Mouse (Mus musculus): ENCODE data around the gene Adgrg6. TPM values are rescaled to one million over a fixed set of nuclear protein-coding genes. Genes with fewer than 3 reads are reported as not detected.

The Adgrg6 gene
- polyA plus RNA-seq, 1 experiment from 2014 or later: 5.0 TPM

DNA sequence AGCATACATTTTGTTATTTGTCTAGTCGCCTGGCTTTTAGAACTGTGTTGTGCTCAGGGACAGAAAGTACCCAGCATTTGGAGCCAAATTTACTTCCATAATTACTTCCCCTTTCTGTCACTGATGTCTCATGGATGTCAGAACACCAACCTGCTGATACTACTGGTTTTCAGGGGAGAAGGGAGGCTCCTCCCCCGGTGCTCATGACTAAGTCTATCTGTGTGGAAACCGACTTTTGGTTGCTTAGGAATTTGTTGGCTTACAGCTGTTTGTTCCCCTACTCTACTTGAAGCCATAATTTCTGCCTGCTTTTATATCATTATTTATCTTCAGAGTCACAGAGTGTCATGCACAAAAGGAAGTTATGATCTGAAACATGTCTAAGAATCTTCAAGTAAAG lies 14.4 kb downstream of the Adgrg6 start:
- no peaks in the 10 kb centered on the region for H3K36me3 ChIP-seq
- no peaks in the 10 kb centered on the region for H3K4me1 ChIP-seq
- H3K4me2 ChIP-seq: no peak overlapping the region
- ATAC-seq (ENCODE audit: insufficient read depth, low FRiP score, low read depth): no peak
- no peak overlapping the region for H3K4me3 ChIP-seq (replicated peaks)
- no peak overlapping the region for H3K27ac ChIP-seq
- no peaks in the 10 kb centered on the region for H3K9me3 ChIP-seq
- H3K27me3 ChIP-seq (replicated peaks): no peaks in the 10 kb centered on the region
- no peak overlapping the region for H3K9ac ChIP-seq
- WGBS: 65% methylated on average over 3 of the region's 3 CpGs

DNA sequence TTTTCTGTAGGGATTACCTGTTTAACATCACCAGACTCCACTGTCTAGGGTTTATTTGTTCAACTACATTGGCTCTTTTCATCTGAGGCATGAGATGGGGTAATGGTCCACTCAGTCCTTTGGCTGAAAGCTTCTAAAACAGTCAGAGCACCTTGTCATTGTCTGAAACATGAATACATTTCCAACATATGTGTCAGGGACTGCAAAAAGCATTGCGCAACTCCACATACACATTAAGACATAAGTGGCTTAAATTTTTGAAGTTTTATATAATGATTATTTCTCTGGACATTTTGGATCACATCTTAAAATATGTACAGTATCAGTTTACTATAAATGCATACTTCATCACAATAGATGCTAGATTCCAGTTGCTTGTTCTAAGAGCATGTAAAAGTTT lies 14.8 kb downstream of the Adgrg6 start:
- Histone ChIP-seq H3K4me3 (replicated peaks) (no peak overlapping the region), H3K4me2 (no peak overlapping the region), H3K9ac (no peak overlapping the region), H3K27ac (no peak overlapping the region), H3K4me1 (no peaks in the 10 kb centered on the region), H3K9me3 (no peaks in the 10 kb centered on the region), H3K27me3 (replicated peaks) (no peaks in the 10 kb centered on the region), H3K36me3 (no peaks in the 10 kb centered on the region)
- 100% methylated on average over 1 of the region's 1 CpGs for WGBS
- ATAC-seq (ENCODE audit: insufficient read depth, low FRiP score, low read depth): no peak

GRCm38 (mm10) chr10:14527765-14528164 lies 17.7 kb downstream of the Adgrg6 start:
- H3K4me2 ChIP-seq: no peak overlapping the region
- H3K9me3 ChIP-seq: no peaks in the 10 kb centered on the region
- no peak overlapping the region for H3K4me3 ChIP-seq (replicated peaks)
- H3K27me3 ChIP-seq (replicated peaks): no peaks in the 10 kb centered on the region
- no peaks in the 10 kb centered on the region for H3K36me3 ChIP-seq
- H3K9ac ChIP-seq: no peak overlapping the region
- no peak for ATAC-seq (ENCODE audit: insufficient read depth, low FRiP score, low read depth)
- no peaks in the 10 kb centered on the region for H3K4me1 ChIP-seq
- WGBS: 53% methylated on average over 2 of the region's 2 CpGs
- H3K27ac ChIP-seq: no peak overlapping the region

DNA sequence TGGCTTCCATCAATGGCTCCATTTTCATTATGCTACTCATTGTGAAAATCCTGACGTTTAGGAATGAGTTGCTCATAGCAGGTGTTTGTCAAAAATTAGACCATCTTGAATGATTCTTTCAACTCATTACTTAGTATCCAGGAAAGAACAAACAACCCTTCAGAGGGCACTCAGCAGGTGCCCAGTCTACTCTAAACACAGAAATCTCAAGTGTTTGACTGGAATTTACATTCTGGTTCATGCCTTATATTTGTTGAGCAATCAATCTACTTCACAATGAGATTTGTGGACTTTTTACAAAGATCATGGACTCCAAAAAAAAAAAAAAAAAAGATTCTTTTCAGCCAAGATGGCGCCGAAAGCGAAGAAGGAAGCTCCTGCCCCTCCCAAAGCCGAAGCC lies 22.7 kb downstream of the Adgrg6 start:
- H3K4me2 ChIP-seq: no peak overlapping the region
- H3K27me3 ChIP-seq (replicated peaks): no peaks in the 10 kb centered on the region
- WGBS: 83% methylated on average over 5 of the region's 5 CpGs
- no peak overlapping the region for H3K27ac ChIP-seq
- H3K36me3 ChIP-seq: no peaks in the 10 kb centered on the region
- no peaks in the 10 kb centered on the region for H3K9me3 ChIP-seq
- H3K4me3 ChIP-seq (replicated peaks): no peak overlapping the region
- H3K9ac ChIP-seq: no peak overlapping the region
- H3K4me1 ChIP-seq: no peaks in the 10 kb centered on the region
- no peak for ATAC-seq (ENCODE audit: insufficient read depth, low FRiP score, low read depth)

GRCm38 (mm10) chr10:14520912-14521675 lies 24.4 kb downstream of the Adgrg6 start:
- H3K27me3 ChIP-seq (replicated peaks): no peaks in the 10 kb centered on the region
- H3K9me3 ChIP-seq: no peaks in the 10 kb centered on the region
- no peak overlapping the region for H3K4me2 ChIP-seq
- H3K4me3 ChIP-seq (replicated peaks): no peak overlapping the region
- H3K4me1 ChIP-seq: no peaks in the 10 kb centered on the region
- WGBS: 36% methylated on average over 8 of the region's 8 CpGs
- ATAC-seq (ENCODE audit: insufficient read depth, low FRiP score, low read depth): no peak
- no peak overlapping the region for H3K9ac ChIP-seq
- no peak overlapping the region; the same call in 1 of the 2 replicates for H3K27ac ChIP-seq
- no peaks in the 10 kb centered on the region for H3K36me3 ChIP-seq

- Histone ChIP-seq H3K4me2 (no peak overlapping the region), H3K9me3 (no peaks in the 10 kb centered on the region), H3K9ac (no peak overlapping the region), H3K27ac (no peak overlapping the region), H3K36me3 (no peaks in the 10 kb centered on the region), H3K4me3 (replicated peaks) (no peak overlapping the region), H3K4me1 (no peaks in the 10 kb centered on the region), H3K27me3 (replicated peaks) (no peaks in the 10 kb centered on the region)
- no peak; the same call in 1 of the 2 replicates for ATAC-seq (ENCODE audit: insufficient read depth, low FRiP score, low read depth)
- WGBS: 50% methylated on average over 5 of the region's 5 CpGs
Measured at GRCm38 (mm10) chr10:14517909-14518308, 27.6 kb downstream of the Adgrg6 start.

DNA sequence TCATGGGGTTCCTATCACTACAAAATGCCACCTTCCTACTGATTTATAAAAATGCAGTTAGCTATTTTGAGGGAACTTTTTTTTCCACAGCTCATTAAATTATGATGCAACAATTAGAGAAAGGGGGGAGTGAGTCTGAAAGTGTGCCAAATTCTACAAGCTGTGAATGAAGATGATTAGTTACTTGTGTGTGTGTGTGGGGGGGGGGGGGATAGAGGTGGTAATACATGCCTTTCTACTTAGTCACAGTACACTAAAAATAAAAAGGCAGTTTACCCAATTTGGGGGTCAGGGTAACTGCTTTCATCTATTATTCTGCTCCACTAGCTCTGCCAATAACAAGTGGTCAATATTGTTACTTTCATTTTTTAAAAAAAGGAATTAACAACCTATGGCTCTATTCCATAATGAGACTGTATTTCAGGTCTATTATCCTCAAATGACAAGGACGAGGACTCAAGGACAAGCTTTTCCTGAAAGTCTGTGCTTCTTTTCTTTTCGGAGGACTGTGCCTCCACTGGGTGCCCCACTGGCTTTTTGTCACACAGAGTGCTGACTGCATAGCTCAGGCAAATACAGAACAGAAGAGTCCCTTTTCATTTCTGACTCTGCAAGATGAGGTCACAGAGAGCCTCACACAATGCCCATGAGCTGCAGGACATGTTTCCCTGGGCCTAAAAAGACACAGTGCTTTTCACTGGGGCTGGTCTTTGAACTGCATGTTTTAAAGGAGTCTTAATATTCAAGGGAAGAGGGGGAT lies 33.4 kb downstream of the Adgrg6 start:
- no peak overlapping the region for H3K4me3 ChIP-seq (replicated peaks)
- H3K27ac ChIP-seq: no peak overlapping the region
- no peak overlapping the region for H3K4me2 ChIP-seq
- no peaks in the 10 kb centered on the region for H3K4me1 ChIP-seq
- no peak for ATAC-seq (ENCODE audit: insufficient read depth, low FRiP score, low read depth)
- WGBS: 67% methylated on average over 2 of the region's 2 CpGs
- H3K9me3 ChIP-seq: no peaks in the 10 kb centered on the region
- H3K27me3 ChIP-seq (replicated peaks): no peaks in the 10 kb centered on the region
- H3K9ac ChIP-seq: no peak overlapping the region
- H3K36me3 ChIP-seq: no peaks in the 10 kb centered on the region

DNA sequence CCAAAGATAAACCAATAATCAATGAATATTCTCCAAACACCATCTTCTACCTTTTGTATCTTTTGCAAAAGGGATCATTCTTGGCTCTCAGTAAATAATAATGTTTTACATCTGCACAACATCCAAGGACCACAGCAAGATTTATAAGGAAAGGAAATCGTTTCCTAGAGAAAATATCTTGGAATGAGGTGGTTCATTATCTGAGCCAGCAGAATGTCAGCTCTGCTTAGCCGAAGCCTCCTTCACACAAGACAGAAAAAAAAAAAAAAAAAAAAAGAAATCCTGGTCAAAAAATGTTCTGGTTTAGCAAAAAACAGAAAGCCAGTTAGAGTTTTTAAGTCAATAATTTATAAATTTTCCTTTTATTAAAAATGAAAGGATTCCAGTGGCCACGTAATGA lies 34.3 kb downstream of the Adgrg6 start:
- ATAC-seq (ENCODE audit: insufficient read depth, low FRiP score, low read depth): no peak
- Histone ChIP-seq H3K9ac (no peak overlapping the region), H3K9me3 (no peaks in the 10 kb centered on the region), H3K36me3 (no peaks in the 10 kb centered on the region), H3K27me3 (replicated peaks) (no peaks in the 10 kb centered on the region), H3K4me2 (no peak overlapping the region), H3K4me1 (no peaks in the 10 kb centered on the region), H3K27ac (no peak overlapping the region), H3K4me3 (replicated peaks) (no peak overlapping the region)
- 60% methylated on average over 3 of the region's 3 CpGs for WGBS

DNA sequence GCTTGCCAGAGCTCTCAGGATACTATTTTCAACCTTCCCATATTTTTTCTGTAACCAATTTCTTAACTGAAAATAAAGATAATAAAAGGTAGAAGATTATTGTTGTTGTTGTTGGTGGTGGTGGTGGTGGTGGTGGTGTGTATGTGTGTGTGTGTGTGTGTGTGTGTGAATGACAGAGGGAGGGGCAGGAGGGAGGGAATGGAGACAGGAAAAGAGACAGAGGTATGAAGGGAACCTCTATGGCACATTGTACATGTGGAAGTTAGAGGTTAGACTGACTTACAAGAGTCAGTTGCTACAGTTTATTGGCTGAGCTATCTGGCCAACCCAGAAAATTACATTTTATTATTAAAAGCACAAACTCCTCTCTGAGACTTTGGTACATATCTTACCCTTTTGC lies 49.8 kb downstream of the Adgrg6 start:
- no peak overlapping the region for H3K4me2 ChIP-seq
- H3K27me3 ChIP-seq (replicated peaks): no peaks in the 10 kb centered on the region
- no peak overlapping the region for H3K27ac ChIP-seq
- H3K9me3 ChIP-seq: no peaks in the 10 kb centered on the region
- no peaks in the 10 kb centered on the region for H3K4me1 ChIP-seq
- H3K36me3 ChIP-seq: no peaks in the 10 kb centered on the region
- no peak for ATAC-seq (ENCODE audit: insufficient read depth, low FRiP score, low read depth)
- H3K9ac ChIP-seq: no peak overlapping the region
- H3K4me3 ChIP-seq (replicated peaks): no peak overlapping the region

DNA sequence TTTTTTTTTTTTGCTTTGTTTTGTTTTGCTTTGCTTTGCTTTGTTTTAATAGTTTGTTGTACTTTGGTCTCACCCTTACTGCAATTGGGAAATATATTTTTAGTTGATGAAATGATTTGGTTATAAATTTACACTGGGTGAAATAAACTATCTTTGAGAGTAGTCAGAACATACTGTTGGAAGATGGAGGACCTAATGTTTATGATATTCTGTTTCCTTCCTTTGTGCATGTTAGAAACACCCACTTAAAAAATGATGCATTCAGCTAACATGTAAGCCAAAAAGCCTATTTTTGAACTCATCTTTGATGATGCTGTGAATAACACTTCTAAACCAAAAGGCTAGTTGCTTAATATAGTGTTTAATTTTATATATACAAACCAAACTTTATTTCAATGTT lies 50.3 kb downstream of the Adgrg6 start:
- Histone ChIP-seq H3K9me3 (no peaks in the 10 kb centered on the region), H3K4me2 (no peak overlapping the region), H3K4me1 (no peaks in the 10 kb centered on the region), H3K27ac (no peak overlapping the region), H3K36me3 (no peaks in the 10 kb centered on the region), H3K27me3 (replicated peaks) (no peaks in the 10 kb centered on the region), H3K9ac (no peak overlapping the region), H3K4me3 (replicated peaks) (no peak overlapping the region)
- ATAC-seq (ENCODE audit: insufficient read depth, low FRiP score, low read depth): no peak

GRCm38 (mm10) chr10:14491838-14492237 lies 53.6 kb downstream of the Adgrg6 start:
- 65% methylated on average over 4 of the region's 4 CpGs for WGBS
- H3K36me3 ChIP-seq: no peaks in the 10 kb centered on the region
- H3K4me3 ChIP-seq (replicated peaks): no peak overlapping the region
- H3K27me3 ChIP-seq (replicated peaks): no peaks in the 10 kb centered on the region
- no peak overlapping the region for H3K9ac ChIP-seq
- no peak overlapping the region for H3K27ac ChIP-seq
- H3K4me1 ChIP-seq: no peaks in the 10 kb centered on the region
- H3K4me2 ChIP-seq: no peak overlapping the region
- H3K9me3 ChIP-seq: no peaks in the 10 kb centered on the region
- no peak for ATAC-seq (ENCODE audit: insufficient read depth, low FRiP score, low read depth)

DNA sequence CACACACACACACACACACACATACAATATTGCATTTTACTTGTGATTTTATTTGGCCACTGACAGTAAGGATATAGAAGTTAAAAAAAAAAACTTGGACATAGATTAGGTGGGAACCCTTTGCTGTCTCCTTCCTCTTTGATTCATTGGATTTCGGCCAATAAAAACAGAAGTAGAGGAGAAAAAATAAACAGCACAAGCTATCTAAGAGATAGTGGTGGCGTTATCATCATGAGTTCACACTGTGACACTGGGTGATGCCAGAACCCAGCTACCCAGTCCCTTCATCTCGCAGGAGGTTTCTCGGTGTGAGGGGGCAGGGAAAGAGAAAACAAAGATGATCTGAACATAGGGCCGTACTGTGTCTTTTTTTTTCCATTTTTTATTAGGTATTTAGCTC lies 62.2 kb downstream of the Adgrg6 start:
- Histone ChIP-seq H3K27me3 (replicated peaks) (no peaks in the 10 kb centered on the region), H3K9ac (no peak overlapping the region), H3K4me3 (replicated peaks) (no peak overlapping the region), H3K4me2 (no peak overlapping the region), H3K36me3 (no peaks in the 10 kb centered on the region), H3K4me1 (no peaks in the 10 kb centered on the region), H3K27ac (no peak overlapping the region), H3K9me3 (no peaks in the 10 kb centered on the region)
- WGBS: 51% methylated on average over 5 of the region's 5 CpGs
- no peak for ATAC-seq (ENCODE audit: insufficient read depth, low FRiP score, low read depth)

Data from stomach, embryonic 15.5 days (tissue).